Mouse (Mus musculus): ENCODE measurements around the gene Itgb3. TPM values are rescaled to one million over a fixed set of nuclear protein-coding genes. Genes with fewer than 3 reads are reported as not detected.

Gene Itgb3
- polyA plus RNA-seq, 1 experiment from 2014 or later: 0.24 TPM

GRCm38 (mm10) chr11:104638006-104638405 is 30.2 kb downstream of the Itgb3 start:
- DNase-seq (ENCODE audit: low spot score) (no peak), ATAC-seq (no peak)
- Histone ChIP-seq H3K27ac (ENCODE audit: low read depth, low read length) (no peak overlapping the region), H3K36me3 (ENCODE audit: control insufficient read depth, insufficient read depth, low read length) (no peaks in the 10 kb centered on the region), H3K4me2 (ENCODE audit: low read length) (no peak overlapping the region), H3K27me3 (replicated peaks; ENCODE audit: control insufficient read depth, insufficient read depth, low read length) (no peaks in the 10 kb centered on the region), H3K4me1 (ENCODE audit: control insufficient read depth, insufficient read depth, low read length) (no peaks in the 10 kb centered on the region), H3K4me3 (ENCODE audit: low read depth, low read length) (no peak overlapping the region), H3K9me3 (replicated peaks; ENCODE audit: control insufficient read depth, low read length) (no peaks in the 10 kb centered on the region), H3K9ac (ENCODE audit: low read length) (no peak overlapping the region)
- WGBS: 56% methylated on average over 5 of the region's 5 CpGs

GRCm38 (mm10) chr11:104638906-104639305 is 31.1 kb downstream of the Itgb3 start:
- H3K27ac ChIP-seq (ENCODE audit: low read depth, low read length): no peak overlapping the region
- H3K4me3 ChIP-seq (ENCODE audit: low read depth, low read length): no peak overlapping the region
- 82% methylated on average over 2 of the region's 2 CpGs for WGBS
- no peak overlapping the region for H3K4me2 ChIP-seq (ENCODE audit: low read length)
- H3K4me1 ChIP-seq (ENCODE audit: control insufficient read depth, insufficient read depth, low read length): no peaks in the 10 kb centered on the region
- no peaks in the 10 kb centered on the region for H3K27me3 ChIP-seq (replicated peaks; ENCODE audit: control insufficient read depth, insufficient read depth, low read length)
- DNase-seq (ENCODE audit: low spot score) (no peak), ATAC-seq (no peak)
- H3K9ac ChIP-seq (ENCODE audit: low read length): no peak overlapping the region
- H3K36me3 ChIP-seq (ENCODE audit: control insufficient read depth, insufficient read depth, low read length): no peaks in the 10 kb centered on the region
- H3K9me3 ChIP-seq (replicated peaks; ENCODE audit: control insufficient read depth, low read length): no peaks in the 10 kb centered on the region

- ATAC-seq: no peak
- H3K4me2 ChIP-seq (ENCODE audit: low read length): no peak overlapping the region
- H3K36me3 ChIP-seq (ENCODE audit: control insufficient read depth, insufficient read depth, low read length): no peaks in the 10 kb centered on the region
- H3K4me1 ChIP-seq (ENCODE audit: control insufficient read depth, insufficient read depth, low read length): no peaks in the 10 kb centered on the region
- no peak overlapping the region for H3K9ac ChIP-seq (ENCODE audit: low read length)
- H3K9me3 ChIP-seq (replicated peaks; ENCODE audit: control insufficient read depth, low read length): no peaks in the 10 kb centered on the region
- H3K4me3 ChIP-seq (ENCODE audit: low read depth, low read length): no peak overlapping the region
- no peak for DNase-seq (ENCODE audit: low spot score)
- H3K27me3 ChIP-seq (replicated peaks; ENCODE audit: control insufficient read depth, insufficient read depth, low read length): no peaks in the 10 kb centered on the region
- H3K27ac ChIP-seq (ENCODE audit: low read depth, low read length): no peak overlapping the region
- WGBS: 93% methylated on average over 9 of the region's 9 CpGs
Observed at GRCm38 (mm10) chr11:104639634-104640033, 31.8 kb downstream of the Itgb3 start.

GRCm38 (mm10) chr11:104640894-104641293 is 33.1 kb downstream of the Itgb3 start:
- ATAC-seq: no peak

GRCm38 (mm10) chr11:104643236-104643635 is 35.4 kb downstream of the Itgb3 start:
- Histone ChIP-seq H3K4me3 (ENCODE audit: low read depth, low read length) (no peak overlapping the region), H3K4me1 (ENCODE audit: control insufficient read depth, insufficient read depth, low read length) (no peaks in the 10 kb centered on the region), H3K9me3 (replicated peaks; ENCODE audit: control insufficient read depth, low read length) (no peaks in the 10 kb centered on the region), H3K27ac (ENCODE audit: low read depth, low read length) (no peak overlapping the region), H3K9ac (ENCODE audit: low read length) (no peak overlapping the region), H3K4me2 (ENCODE audit: low read length) (no peak overlapping the region), H3K27me3 (replicated peaks; ENCODE audit: control insufficient read depth, insufficient read depth, low read length) (no peaks in the 10 kb centered on the region), H3K36me3 (ENCODE audit: control insufficient read depth, insufficient read depth, low read length) (no peaks in the 10 kb centered on the region)
- DNase-seq (ENCODE audit: low spot score) (no peak), ATAC-seq (no peak)
- 80% methylated on average over 4 of the region's 4 CpGs for whole genome bisulfite sequencing

More at GRCm38 (mm10) chr11:104640894-104641293, 33.1 kb downstream of the Itgb3 start:
- no peak overlapping the region for H3K9ac ChIP-seq (ENCODE audit: low read length)
- DNase-seq (ENCODE audit: low spot score): no peak
- 79% methylated on average over 10 of the region's 10 CpGs for WGBS
- no peak overlapping the region for H3K4me2 ChIP-seq (ENCODE audit: low read length)
- no peaks in the 10 kb centered on the region for H3K27me3 ChIP-seq (replicated peaks; ENCODE audit: control insufficient read depth, insufficient read depth, low read length)
- no peak overlapping the region for H3K27ac ChIP-seq (ENCODE audit: low read depth, low read length)
- H3K36me3 ChIP-seq (ENCODE audit: control insufficient read depth, insufficient read depth, low read length): no peaks in the 10 kb centered on the region
- H3K9me3 ChIP-seq (replicated peaks; ENCODE audit: control insufficient read depth, low read length): no peaks in the 10 kb centered on the region
- no peaks in the 10 kb centered on the region for H3K4me1 ChIP-seq (ENCODE audit: control insufficient read depth, insufficient read depth, low read length)
- no peak overlapping the region for H3K4me3 ChIP-seq (ENCODE audit: low read depth, low read length)

- 94% methylated on average over 6 of the region's 6 CpGs for WGBS
- DNase-seq (ENCODE audit: low spot score): no peak
- H3K4me3 ChIP-seq (ENCODE audit: low read depth, low read length): no peak overlapping the region
- no peak overlapping the region for H3K9ac ChIP-seq (ENCODE audit: low read length)
- no peaks in the 10 kb centered on the region for H3K27me3 ChIP-seq (replicated peaks; ENCODE audit: control insufficient read depth, insufficient read depth, low read length)
- no peak overlapping the region for H3K4me2 ChIP-seq (ENCODE audit: low read length)
- no peaks in the 10 kb centered on the region for H3K9me3 ChIP-seq (replicated peaks; ENCODE audit: control insufficient read depth, low read length)
- no peak overlapping the region for H3K27ac ChIP-seq (ENCODE audit: low read depth, low read length)
- no peaks in the 10 kb centered on the region for H3K4me1 ChIP-seq (ENCODE audit: control insufficient read depth, insufficient read depth, low read length)
- no peak for ATAC-seq
- H3K36me3 ChIP-seq (ENCODE audit: control insufficient read depth, insufficient read depth, low read length): no peaks in the 10 kb centered on the region
Observed at GRCm38 (mm10) chr11:104645402-104645801, 37.6 kb downstream of the Itgb3 start.

GRCm38 (mm10) chr11:104646173-104646572 is 38.4 kb downstream of the Itgb3 start:
- 79% methylated on average over 4 of the region's 4 CpGs for WGBS
- H3K27ac ChIP-seq (ENCODE audit: low read depth, low read length): no peak overlapping the region

GRCm38 (mm10) chr11:104646611-104647010 is 38.8 kb downstream of the Itgb3 start:
- Histone ChIP-seq H3K36me3 (ENCODE audit: control insufficient read depth, insufficient read depth, low read length) (no peaks in the 10 kb centered on the region), H3K9me3 (replicated peaks; ENCODE audit: control insufficient read depth, low read length) (no peaks in the 10 kb centered on the region), H3K27ac (ENCODE audit: low read depth, low read length) (no peak overlapping the region), H3K4me1 (ENCODE audit: control insufficient read depth, insufficient read depth, low read length) (no peaks in the 10 kb centered on the region), H3K4me2 (ENCODE audit: low read length) (no peak overlapping the region), H3K9ac (ENCODE audit: low read length) (no peak overlapping the region), H3K4me3 (ENCODE audit: low read depth, low read length) (no peak overlapping the region), H3K27me3 (replicated peaks; ENCODE audit: control insufficient read depth, insufficient read depth, low read length) (no peaks in the 10 kb centered on the region)
- 86% methylated on average over 5 of the region's 5 CpGs for WGBS
- ATAC-seq (no peak), DNase-seq (ENCODE audit: low spot score) (no peak)

More at GRCm38 (mm10) chr11:104646173-104646572, 38.4 kb downstream of the Itgb3 start:
- Histone ChIP-seq H3K4me2 (ENCODE audit: low read length) (no peak overlapping the region), H3K36me3 (ENCODE audit: control insufficient read depth, insufficient read depth, low read length) (no peaks in the 10 kb centered on the region), H3K27me3 (replicated peaks; ENCODE audit: control insufficient read depth, insufficient read depth, low read length) (no peaks in the 10 kb centered on the region), H3K9ac (ENCODE audit: low read length) (no peak overlapping the region), H3K4me3 (ENCODE audit: low read depth, low read length) (no peak overlapping the region), H3K4me1 (ENCODE audit: control insufficient read depth, insufficient read depth, low read length) (no peaks in the 10 kb centered on the region), H3K9me3 (replicated peaks; ENCODE audit: control insufficient read depth, low read length) (no peaks in the 10 kb centered on the region)
- ATAC-seq: no peak
- DNase-seq (ENCODE audit: low spot score): no peak

- whole genome bisulfite sequencing: 61% methylated on average over 8 of the region's 8 CpGs
- Histone ChIP-seq H3K36me3 (ENCODE audit: control insufficient read depth, insufficient read depth, low read length) (no peaks in the 10 kb centered on the region), H3K4me2 (ENCODE audit: low read length) (no peak overlapping the region), H3K27ac (ENCODE audit: low read depth, low read length) (no peak overlapping the region), H3K9me3 (replicated peaks; ENCODE audit: control insufficient read depth, low read length) (no peaks in the 10 kb centered on the region), H3K27me3 (replicated peaks; ENCODE audit: control insufficient read depth, insufficient read depth, low read length) (no peaks in the 10 kb centered on the region), H3K9ac (ENCODE audit: low read length) (no peak overlapping the region), H3K4me3 (ENCODE audit: low read depth, low read length) (no peak overlapping the region), H3K4me1 (ENCODE audit: control insufficient read depth, insufficient read depth, low read length) (no peaks in the 10 kb centered on the region)
- DNase-seq (ENCODE audit: low spot score) (no peak), ATAC-seq (no peak)
Observed at GRCm38 (mm10) chr11:104647188-104647867, 39.5 kb downstream of the Itgb3 start.

Measured in forebrain, embryonic 14.5 days (tissue).